Mouse (Mus musculus): ENCODE results near the gene Lce1b.

Gene Lce1b

GRCm38 (mm10) chr3:92638653-92638991, 18.1 kb downstream of the Lce1b start:
- Histone ChIP-seq H3K27me3 (ENCODE audit: insufficient read depth, low read length) (no peaks in the 10 kb centered on the region), H3K36me3 (ENCODE audit: insufficient read depth, low read length) (no peaks in the 10 kb centered on the region), H3K4me3 (replicated peaks; ENCODE audit: low read length) (no peak overlapping the region), H3K9me3 (ENCODE audit: low read length) (peaks cover 6% of the 10 kb centered on the region; the same call in 1 of the 2 replicates), H3K4me1 (replicated peaks; ENCODE audit: low read depth, low read length) (no peaks in the 10 kb centered on the region)
- TF ChIP-seq CTCF (conservative IDR thresholded peaks at IDR 0.05; ENCODE audit: low read length), result no peak
- TF ChIP-seq NANOG (IDR thresholded peaks at IDR 0.05; ENCODE audit: borderline replicate concordance, low read length), result no peak
- TF ChIP-seq POU5F1 (IDR thresholded peaks at IDR 0.05; ENCODE audit: borderline replicate concordance, low read length), result no peak

GRCm38 (mm10) chr3:92637745-92638652, 18.7 kb downstream of the Lce1b start:
- Histone ChIP-seq H3K36me3 (ENCODE audit: insufficient read depth, low read length) (no peaks in the 10 kb centered on the region), H3K4me3 (replicated peaks; ENCODE audit: low read length) (no peak overlapping the region), H3K27me3 (ENCODE audit: insufficient read depth, low read length) (no peaks in the 10 kb centered on the region), H3K9me3 (ENCODE audit: low read length) (peaks cover 6% of the 10 kb centered on the region; the same call in 1 of the 2 replicates), H3K4me1 (replicated peaks; ENCODE audit: low read depth, low read length) (no peaks in the 10 kb centered on the region)
- no peak for TF ChIP-seq CTCF (conservative IDR thresholded peaks at IDR 0.05; ENCODE audit: low read length)
- no peak for TF ChIP-seq POU5F1 (IDR thresholded peaks at IDR 0.05; ENCODE audit: borderline replicate concordance, low read length)
- no peak for TF ChIP-seq NANOG (IDR thresholded peaks at IDR 0.05; ENCODE audit: borderline replicate concordance, low read length)

GRCm38 (mm10) chr3:92621560-92621959, 35.2 kb downstream of the Lce1b start, which contains the start of gene Lce6a:
Gene Lce6a, minus strand, starts transcription at chr3:92621660.
- Histone ChIP-seq H3K9me3 (ENCODE audit: low read length) (no peaks in the 10 kb centered on the region), H3K4me3 (replicated peaks; ENCODE audit: low read length) (no peak within 1 kb of the TSS), H3K4me1 (replicated peaks; ENCODE audit: low read depth, low read length) (no peaks in the 10 kb centered on the region), H3K36me3 (ENCODE audit: insufficient read depth, low read length) (no peaks in the 10 kb centered on the region), H3K27me3 (ENCODE audit: insufficient read depth, low read length) (no peaks in the 10 kb centered on the region)
- TF ChIP-seq POU5F1 (IDR thresholded peaks at IDR 0.05; ENCODE audit: borderline replicate concordance, low read length) (no peak), CTCF (conservative IDR thresholded peaks at IDR 0.05; ENCODE audit: low read length) (no peak), NANOG (IDR thresholded peaks at IDR 0.05; ENCODE audit: borderline replicate concordance, low read length) (no peak)

- H3K27me3 ChIP-seq (ENCODE audit: insufficient read depth, low read length), result no peaks in the 10 kb centered on the region
- no peak overlapping the region for H3K4me3 ChIP-seq (replicated peaks; ENCODE audit: low read length)
These were observed 46.9 kb downstream of the Lce1b start for GRCm38 (mm10) chr3:92609804-92610203.

GRCm38 (mm10) chr3:92607392-92607791, 49.3 kb downstream of the Lce1b start, which contains the start of gene 2210017I01Rik:
Gene 2210017I01Rik, minus strand, starts transcription at chr3:92607492.
- Histone ChIP-seq H3K4me1 (replicated peaks; ENCODE audit: low read depth, low read length) (no peaks in the 10 kb centered on the region), H3K9me3 (ENCODE audit: low read length) (no peaks in the 10 kb centered on the region), H3K36me3 (ENCODE audit: insufficient read depth, low read length) (no peaks in the 10 kb centered on the region), H3K4me3 (replicated peaks; ENCODE audit: low read length) (no peak within 1 kb of the TSS), H3K27me3 (ENCODE audit: insufficient read depth, low read length) (no peaks in the 10 kb centered on the region)
- TF ChIP-seq NANOG (IDR thresholded peaks at IDR 0.05; ENCODE audit: borderline replicate concordance, low read length) (no peak), CTCF (conservative IDR thresholded peaks at IDR 0.05; ENCODE audit: low read length) (no peak), POU5F1 (IDR thresholded peaks at IDR 0.05; ENCODE audit: borderline replicate concordance, low read length) (no peak)

More at GRCm38 (mm10) chr3:92609804-92610203, 46.9 kb downstream of the Lce1b start:
- Histone ChIP-seq H3K4me1 (replicated peaks; ENCODE audit: low read depth, low read length) (no peaks in the 10 kb centered on the region), H3K9me3 (ENCODE audit: low read length) (no peaks in the 10 kb centered on the region), H3K36me3 (ENCODE audit: insufficient read depth, low read length) (no peaks in the 10 kb centered on the region)
- TF ChIP-seq POU5F1 (IDR thresholded peaks at IDR 0.05; ENCODE audit: borderline replicate concordance, low read length) (no peak), CTCF (conservative IDR thresholded peaks at IDR 0.05; ENCODE audit: low read length) (no peak), NANOG (IDR thresholded peaks at IDR 0.05; ENCODE audit: borderline replicate concordance, low read length) (no peak)

Measured in E14TG2a.4 (cell line).